Mouse (Mus musculus): ENCODE measurements at regions not wholly inside any gene's neighbourhood (a gene's known extent, or its start where the extent isn't known, plus 50 kb on each side); places are given as distances from the start of the nearest gene placed in this dataset.
"Not testable (repeated sequence)": the region's sequence is repeated elsewhere in the genome, so short reads cannot be mapped to it uniquely, and the experiment has no call there.

GRCm38 (mm10) chr8:56927166-56927565 lies 376.3 kb downstream of the Fbxo8 start:
- no peak for DNase-seq (ENCODE audit: low spot score in 2 of 2)

- no peak for DNase-seq (ENCODE audit: low spot score in 2 of 2)
Observed at GRCm38 (mm10) chr8:56929076-56929475, 378.2 kb downstream of the Fbxo8 start.

- no peak for DNase-seq (ENCODE audit: low spot score in 2 of 2)
Observed at GRCm38 (mm10) chr8:56932421-56932820, 381.5 kb downstream of the Fbxo8 start.

- DNase-seq (ENCODE audit: low spot score in 2 of 2), result no peak
Observed at GRCm38 (mm10) chr8:56962186-56962585, 358.6 kb upstream of the Hand2 start.

- DNase-seq (ENCODE audit: low spot score in 2 of 2), result no peak
Observed at GRCm38 (mm10) chr8:56970311-56970710, 350.5 kb upstream of the Hand2 start.

- no peak for DNase-seq (ENCODE audit: low spot score in 2 of 2)
Observed at GRCm38 (mm10) chr8:56978994-56979393, 341.8 kb upstream of the Hand2 start.

- peak; percentile 2 to 4 for DNase-seq (ENCODE audit: low spot score in 2 of 2)
Observed at GRCm38 (mm10) chr8:56979416-56979815, 341.4 kb upstream of the Hand2 start.

GRCm38 (mm10) chr8:57010318-57011024 lies 310.3 kb upstream of the Hand2 start:
- DNase-seq (ENCODE audit: low spot score in 2 of 2), result no peak

- peak in 1 of 2 experiments; percentile 35 for DNase-seq (ENCODE audit: low spot score in 2 of 2)
Observed at GRCm38 (mm10) chr8:57013813-57014320, 306.9 kb upstream of the Hand2 start.

GRCm38 (mm10) chr8:57016329-57016728 lies 304.5 kb upstream of the Hand2 start:
- DNase-seq (ENCODE audit: low spot score in 2 of 2), result no peak

GRCm38 (mm10) chr8:57028096-57028495 lies 292.7 kb upstream of the Hand2 start:
- DNase-seq (ENCODE audit: low spot score in 2 of 2), result not testable (repeated sequence)

GRCm38 (mm10) chr8:57048490-57048889 lies 272.3 kb upstream of the Hand2 start:
- DNase-seq (ENCODE audit: low spot score in 2 of 2), result no peak

- no peak for DNase-seq (ENCODE audit: low spot score in 2 of 2)
Observed at GRCm38 (mm10) chr8:57048909-57049308, 271.9 kb upstream of the Hand2 start.

GRCm38 (mm10) chr8:57052661-57053060 lies 268.1 kb upstream of the Hand2 start:
- DNase-seq (ENCODE audit: low spot score in 2 of 2), result no peak

GRCm38 (mm10) chr8:57076995-57077394 lies 243.8 kb upstream of the Hand2 start:
- DNase-seq (ENCODE audit: low spot score in 2 of 2), result no peak

GRCm38 (mm10) chr8:57086811-57087210 lies 234.0 kb upstream of the Hand2 start:
- no peak for DNase-seq (ENCODE audit: low spot score in 2 of 2)

- no peak for DNase-seq (ENCODE audit: low spot score in 2 of 2)
Observed at GRCm38 (mm10) chr8:57092403-57092802, 228.4 kb upstream of the Hand2 start.

GRCm38 (mm10) chr8:57095169-57095568 lies 225.6 kb upstream of the Hand2 start:
- DNase-seq (ENCODE audit: low spot score in 2 of 2), result no peak

GRCm38 (mm10) chr8:57110765-57111402 lies 209.9 kb upstream of the Hand2 start:
- not testable (repeated sequence) for DNase-seq (ENCODE audit: low spot score in 2 of 2)

- DNase-seq (ENCODE audit: low spot score in 2 of 2), result no peak
Observed at GRCm38 (mm10) chr8:57111403-57111771, 209.4 kb upstream of the Hand2 start.

GRCm38 (mm10) chr8:57113915-57114314 lies 206.9 kb upstream of the Hand2 start:
- no peak for DNase-seq (ENCODE audit: low spot score in 2 of 2)

GRCm38 (mm10) chr8:57115303-57115702 lies 205.5 kb upstream of the Hand2 start:
- DNase-seq (ENCODE audit: low spot score in 2 of 2), result no peak

GRCm38 (mm10) chr8:57134041-57134440 lies 186.7 kb upstream of the Hand2 start:
- DNase-seq (ENCODE audit: low spot score in 2 of 2), result peak in 1 of 2 experiments; percentile 1
